Mouse (Mus musculus) liver, embryonic 13.5 days (tissue): ENCODE results near the gene Rbmxl1. TPM values are rescaled to one million over a fixed set of nuclear protein-coding genes. Genes with fewer than 3 reads are reported as not detected.
A peak's percentile ranks its signal among the peaks of the same experiment; 100 is the strongest.
"Not testable (repeated sequence)": the region's sequence is repeated elsewhere in the genome, so short reads cannot be mapped to it uniquely, and the experiment has no call there.

Experiments
- ATAC-seq: fragments of 200-750 bp; cut with Nextera tagmentation; 2 replicates; pipeline ENCODE4 v1.8.0; 2017; ENCODE audit warnings: low read depth, mild to moderate bottlenecking, moderate number of reproducible peaks, moderate library complexity
- DNase-seq: peaks from one replicate; pipeline ENCODE4 v3.0.0; 2022
- H3K27ac ChIP-seq: fragments of 300-500 bp; sonication (generic); 2 replicates; pipeline ENCODE4 v1.5.1; 2015; ENCODE audit warnings: moderate library complexity, mild to moderate bottlenecking, inconsistent platforms
- H3K27me3 ChIP-seq: fragments of 300-500 bp; sonication (generic); 2 replicates; pipeline ENCODE4 v1.6.1; 2015; ENCODE audit warnings: mild to moderate bottlenecking, inconsistent platforms
- H3K36me3 ChIP-seq: fragments of 300-500 bp; sonication (generic); 2 replicates; pipeline ENCODE4 v1.6.1; 2015; ENCODE audit warnings: mild to moderate bottlenecking, inconsistent platforms
- H3K4me1 ChIP-seq: fragments of 300-500 bp; sonication (generic); replicated peaks from 2 replicates; pipeline ENCODE4 v1.6.1; 2015; ENCODE audit warnings: inconsistent platforms
- H3K4me2 ChIP-seq: fragments of 300-500 bp; sonication (generic); 2 replicates; pipeline ENCODE4 v1.6.1; 2015; ENCODE audit warnings: inconsistent platforms, mild to moderate bottlenecking, moderate library complexity
- H3K4me3 ChIP-seq: fragments of 300-500 bp; sonication (generic); replicated peaks from 2 replicates; pipeline ENCODE4 v1.5.1; 2015; ENCODE audit warnings: mild to moderate bottlenecking, inconsistent platforms
- H3K9ac ChIP-seq: fragments of 300-500 bp; sonication (generic); 2 replicates; pipeline ENCODE4 v1.6.1; 2015; ENCODE audit warnings: mild to moderate bottlenecking, inconsistent platforms
- H3K9me3 ChIP-seq: fragments of 300-500 bp; sonication (generic); replicated peaks from 2 replicates; pipeline ENCODE4 v1.6.1; 2016; ENCODE audit warnings: inconsistent platforms
- WGBS: fragments of 180-500 bp; shearing (Covaris S2); methylation state at CpG from one replicate; pipeline ENCODE4 v1.1.7; 2015; ENCODE audit not compliant: insufficient replicate concordance; 5-methylcytosine and 5-hydroxymethylcytosine counted together
- polyA plus RNA-seq: library from polyadenylated mRNA; unstranded; fragments of >200 nt; fragmentation: Nextera tagmentation; extraction: Ambion mirVana; gene quantifications from 2 replicates; pipeline ENCODE4 v1.2.1, GENCODE M21; 2015

The Rbmxl1 gene
- polyA plus RNA-seq, result 137 and 170 TPM in 2 replicates

- peak within 1 kb of the TSS; percentile 92 for H3K27ac ChIP-seq
- peak within 1 kb of the TSS; percentile 95 for H3K9ac ChIP-seq
- H3K4me3 ChIP-seq, result peak within 1 kb of the TSS; percentile 92
- H3K9me3 ChIP-seq, result no peaks in the 10 kb centered on the region
- under 1% methylated on average over 64 of the region's 70 CpGs for WGBS
- peaks cover 33% of the 10 kb centered on the region for H3K4me1 ChIP-seq
- ATAC-seq (peak; percentile 85), DNase-seq (peak; percentile 81)
- H3K4me2 ChIP-seq, result peak within 1 kb of the TSS; percentile 99
- no peaks in the 10 kb centered on the region for H3K27me3 ChIP-seq
- H3K36me3 ChIP-seq, result peaks cover 18% of the 10 kb centered on the region
Observed at GRCm38 (mm10) chr8:78508719-78509272, at the start of gene Rbmxl1. Gene Rbmxl1, minus strand, starts transcription at chr8:78508898.

- H3K9ac ChIP-seq, result no peak overlapping the region
- H3K4me1 ChIP-seq, result no peaks in the 10 kb centered on the region
- H3K36me3 ChIP-seq, result peaks cover 8% of the 10 kb centered on the region; the same call in 1 of the 2 replicates
- no peaks in the 10 kb centered on the region for H3K9me3 ChIP-seq
- H3K4me3 ChIP-seq, result no peak overlapping the region
- ATAC-seq (no peak), DNase-seq (no peak)
- H3K27me3 ChIP-seq, result no peaks in the 10 kb centered on the region
- no peak overlapping the region for H3K4me2 ChIP-seq
- no peak overlapping the region for H3K27ac ChIP-seq
- WGBS, result 78% methylated on average over 11 of the region's 11 CpGs
Observed at GRCm38 (mm10) chr8:78556773-78557434, 48.2 kb upstream of the Rbmxl1 start.

GRCm38 (mm10) chr8:78555817-78556216, 47.1 kb upstream of the Rbmxl1 start:
- Histone ChIP-seq H3K27me3 (no peaks in the 10 kb centered on the region), H3K27ac (no peak overlapping the region), H3K36me3 (peaks cover 8% of the 10 kb centered on the region; the same call in 1 of the 2 replicates), H3K9ac (no peak overlapping the region), H3K4me1 (no peaks in the 10 kb centered on the region), H3K9me3 (no peaks in the 10 kb centered on the region), H3K4me2 (no peak overlapping the region), H3K4me3 (no peak overlapping the region)
- DNase-seq (no peak), ATAC-seq (no peak)
- 76% methylated on average over 4 of the region's 4 CpGs for WGBS

GRCm38 (mm10) chr8:78550752-78551134, 42.0 kb upstream of the Rbmxl1 start:
- H3K27me3 ChIP-seq, result no peaks in the 10 kb centered on the region
- no peak overlapping the region for H3K4me2 ChIP-seq
- ATAC-seq, result no peak
- 76% methylated on average over 2 of the region's 2 CpGs for WGBS
- no peak for DNase-seq
- no peaks in the 10 kb centered on the region for H3K4me1 ChIP-seq
- no peaks in the 10 kb centered on the region for H3K9me3 ChIP-seq
- no peaks in the 10 kb centered on the region for H3K36me3 ChIP-seq
- no peak overlapping the region for H3K9ac ChIP-seq
- H3K27ac ChIP-seq, result no peak overlapping the region
- H3K4me3 ChIP-seq, result no peak overlapping the region

GRCm38 (mm10) chr8:78549971-78550751, 41.5 kb upstream of the Rbmxl1 start:
- Histone ChIP-seq H3K9me3 (no peaks in the 10 kb centered on the region), H3K4me2 (no peak overlapping the region), H3K4me1 (peaks cover 3% of the 10 kb centered on the region), H3K4me3 (no peak overlapping the region), H3K9ac (no peak overlapping the region), H3K27me3 (no peaks in the 10 kb centered on the region), H3K36me3 (no peaks in the 10 kb centered on the region), H3K27ac (no peak overlapping the region)
- DNase-seq (no peak), ATAC-seq (no peak)
- 77% methylated on average over 10 of the region's 10 CpGs for WGBS

GRCm38 (mm10) chr8:78545153-78545817, 36.6 kb upstream of the Rbmxl1 start:
- not testable (repeated sequence) for H3K4me3 ChIP-seq, H3K4me2 ChIP-seq, H3K27ac ChIP-seq, H3K27me3 ChIP-seq, DNase-seq, H3K9me3 ChIP-seq, ATAC-seq, H3K4me1 ChIP-seq, H3K9ac ChIP-seq
- WGBS, result 29% methylated on average over 9 of the region's 14 CpGs
- peaks cover 14% of the 10 kb centered on the region for H3K36me3 ChIP-seq

GRCm38 (mm10) chr8:78544545-78544944, 35.8 kb upstream of the Rbmxl1 start:
- Histone ChIP-seq H3K4me1 (peaks cover 8% of the 10 kb centered on the region), H3K27ac (no peak overlapping the region), H3K4me3 (no peak overlapping the region), H3K9ac (no peak overlapping the region), H3K4me2 (no peak overlapping the region), H3K27me3 (no peaks in the 10 kb centered on the region), H3K9me3 (no peaks in the 10 kb centered on the region), H3K36me3 (peaks cover 15% of the 10 kb centered on the region)
- ATAC-seq, result no peak
- 42% methylated on average over 2 of the region's 2 CpGs for WGBS
- DNase-seq, result no peak

GRCm38 (mm10) chr8:78543621-78544020, 34.9 kb upstream of the Rbmxl1 start:
- no peaks in the 10 kb centered on the region for H3K27me3 ChIP-seq
- no peak for ATAC-seq
- H3K9me3 ChIP-seq, result no peaks in the 10 kb centered on the region
- WGBS, result 50% methylated on average over 1 of the region's 1 CpGs
- no peak for DNase-seq
- no peak overlapping the region for H3K4me3 ChIP-seq
- H3K4me1 ChIP-seq, result peaks cover 8% of the 10 kb centered on the region
- peaks cover 15% of the 10 kb centered on the region for H3K36me3 ChIP-seq
- no peak overlapping the region for H3K9ac ChIP-seq
- no peak overlapping the region for H3K4me2 ChIP-seq
- H3K27ac ChIP-seq, result no peak overlapping the region

GRCm38 (mm10) chr8:78542670-78543069, 34.0 kb upstream of the Rbmxl1 start:
- not testable (repeated sequence) for ATAC-seq, H3K27ac ChIP-seq, H3K4me3 ChIP-seq, H3K27me3 ChIP-seq, H3K9ac ChIP-seq, DNase-seq, H3K9me3 ChIP-seq, H3K4me2 ChIP-seq, H3K4me1 ChIP-seq
- WGBS, result 82% methylated on average over 6 of the region's 6 CpGs
- H3K36me3 ChIP-seq, result peaks cover 23% of the 10 kb centered on the region

- H3K4me3 ChIP-seq, result no peak overlapping the region
- peaks cover 4% of the 10 kb centered on the region; the same call in 1 of the 2 replicates for H3K4me1 ChIP-seq
- no peak overlapping the region for H3K9ac ChIP-seq
- no peak for ATAC-seq
- peaks cover 38% of the 10 kb centered on the region for H3K36me3 ChIP-seq
- DNase-seq, result no peak
- no peaks in the 10 kb centered on the region for H3K27me3 ChIP-seq
- H3K4me2 ChIP-seq, result no peak overlapping the region
- 87% methylated on average over 3 of the region's 3 CpGs for WGBS
- no peaks in the 10 kb centered on the region for H3K9me3 ChIP-seq
- H3K27ac ChIP-seq, result no peak overlapping the region
Observed at GRCm38 (mm10) chr8:78537795-78538194, 29.1 kb upstream of the Rbmxl1 start.

- DNase-seq (no peak), ATAC-seq (no peak)
- peaks cover 30% of the 10 kb centered on the region for H3K36me3 ChIP-seq
- H3K27ac ChIP-seq, result no peak overlapping the region
- no peak overlapping the region for H3K4me3 ChIP-seq
- WGBS, result 61% methylated on average over 5 of the region's 5 CpGs
- peaks cover 4% of the 10 kb centered on the region; the same call in 1 of the 2 replicates for H3K4me1 ChIP-seq
- no peak overlapping the region for H3K9ac ChIP-seq
- no peaks in the 10 kb centered on the region for H3K9me3 ChIP-seq
- H3K27me3 ChIP-seq, result no peaks in the 10 kb centered on the region
- no peak overlapping the region for H3K4me2 ChIP-seq
Observed at GRCm38 (mm10) chr8:78536716-78537115, 28.0 kb upstream of the Rbmxl1 start.
